25 mouse cellular contexts compared by ENCODE assay signal in genomic region chr13:41158426-41158825, GRCm38 (mm10). TPM values are rescaled to one million over a fixed set of nuclear protein-coding genes. Genes with fewer than 3 reads are reported as not detected.
DNase-seq lines count a peak whose midpoint lies in the region; ATAC-seq and TF ChIP-seq lines count a peak whose summit lies in the region.
"Had no signal": no experiment of that assay in that cellular context is flagged by ENCODE, and none has a peak within 500 bp of the region (broad histone marks: within the 10 kb centered on the region; RNA-seq: fewer than 3 reads in every experiment).

No protein-coding gene starts in this region.

- H3K27ac ChIP-seq in forebrain, embryonic 14.5 days (ENCODE audit: low read depth, low read length) = no peak overlapping the region
- no peak overlapping the region for H3K27ac ChIP-seq in forebrain, embryonic 12.5 days
- no peak overlapping the region for H3K27ac ChIP-seq in layer of hippocampus, adult 2 months
- H3K27ac ChIP-seq: limb, embryonic 15.5 days; midbrain, embryonic 13.5 days had no signal

- no peak for ATAC-seq in forebrain, embryonic 14.5 days
- ATAC-seq in forebrain, embryonic 12.5 days (ENCODE audit: low FRiP score) = no peak
- ATAC-seq in erythroid progenitor cell, adult 5-6 weeks (replicated peaks; ENCODE audit: low FRiP score, poor library complexity, severe bottlenecking) = no peak
- ATAC-seq: hindbrain, embryonic 16.5 days; midbrain, embryonic 13.5 days had no signal

- no peak overlapping the region for H3K9ac ChIP-seq in forebrain, embryonic 14.5 days (ENCODE audit: low read length)
- H3K9ac ChIP-seq in forebrain, embryonic 12.5 days = no peak overlapping the region
- H3K9ac ChIP-seq: limb, embryonic 15.5 days; midbrain, embryonic 13.5 days had no signal

- no peaks in the 10 kb centered on the region for H3K4me1 ChIP-seq in forebrain, embryonic 14.5 days (ENCODE audit: control insufficient read depth, insufficient read depth, low read length)
- no peaks in the 10 kb centered on the region for H3K4me1 ChIP-seq in forebrain, embryonic 12.5 days
- H3K4me1 ChIP-seq in E14TG2a.4 (replicated peaks; ENCODE audit: low read depth, low read length) = peaks cover 9% of the 10 kb centered on the region
- H3K4me1 ChIP-seq: limb, embryonic 15.5 days; midbrain, embryonic 13.5 days had no signal

- H3K4me2 ChIP-seq in forebrain, embryonic 14.5 days (ENCODE audit: low read length) = no peak overlapping the region
- H3K4me2 ChIP-seq in forebrain, embryonic 12.5 days = no peak overlapping the region
- H3K4me2 ChIP-seq: heart, embryonic 11.5 days; limb, embryonic 15.5 days; midbrain, embryonic 13.5 days had no signal

- no peaks in the 10 kb centered on the region for H3K27me3 ChIP-seq in forebrain, embryonic 14.5 days (replicated peaks; ENCODE audit: control insufficient read depth, insufficient read depth, low read length)
- H3K27me3 ChIP-seq in forebrain, embryonic 12.5 days = no peaks in the 10 kb centered on the region
- no peaks in the 10 kb centered on the region for H3K27me3 ChIP-seq in E14TG2a.4 (ENCODE audit: insufficient read depth, low read length)
- H3K27me3 ChIP-seq: limb, embryonic 15.5 days; midbrain, embryonic 13.5 days had no signal

- no peaks in the 10 kb centered on the region for H3K9me3 ChIP-seq in forebrain, embryonic 14.5 days (replicated peaks; ENCODE audit: control insufficient read depth, low read length)
- H3K9me3 ChIP-seq in forebrain, embryonic 12.5 days = no peaks in the 10 kb centered on the region
- no peaks in the 10 kb centered on the region for H3K9me3 ChIP-seq in E14TG2a.4 (ENCODE audit: low read length)
- H3K9me3 ChIP-seq: limb, embryonic 15.5 days; midbrain, embryonic 13.5 days had no signal

- peak; percentile 25 for DNase-seq in forebrain, embryonic 14.5 days (ENCODE audit: low spot score)
- DNase-seq in layer of hippocampus, adult 2 months (ENCODE audit: low spot score in 2 of 2) = no peak
- no peak for DNase-seq in layer of hippocampus, adult 9-11 months
- peak; percentile 19 for DNase-seq in embryo, embryonic 10.5 days (ENCODE audit: low spot score)
- DNase-seq: adrenal gland, adult 8-10 months; cerebellum, adult 11-12 months; gastrocnemius, postnatal 36 days; heart, postnatal 36 days; kidney, adult 8-10 months; layer of hippocampus, postnatal 36 days; thymus, adult 2 months had no signal

- no peak overlapping the region for H3K4me3 ChIP-seq in forebrain, embryonic 14.5 days (ENCODE audit: low read depth, low read length)
- no peak overlapping the region for H3K4me3 ChIP-seq in forebrain, embryonic 12.5 days (replicated peaks)
- H3K4me3 ChIP-seq in layer of hippocampus, adult 2 months = no peak overlapping the region
- H3K4me3 ChIP-seq in E14TG2a.4 (replicated peaks; ENCODE audit: low read length) = no peak overlapping the region
- H3K4me3 ChIP-seq: limb, embryonic 15.5 days; midbrain, embryonic 13.5 days had no signal

- no peaks in the 10 kb centered on the region for H3K36me3 ChIP-seq in forebrain, embryonic 14.5 days (ENCODE audit: control insufficient read depth, insufficient read depth, low read length)
- no peaks in the 10 kb centered on the region for H3K36me3 ChIP-seq in forebrain, embryonic 12.5 days (replicated peaks)
- no peaks in the 10 kb centered on the region for H3K36me3 ChIP-seq in E14TG2a.4 (ENCODE audit: insufficient read depth, low read length)
- H3K36me3 ChIP-seq: limb, embryonic 15.5 days; midbrain, embryonic 13.5 days had no signal

- TF ChIP-seq CTCF in layer of hippocampus, adult 2 months (conservative IDR thresholded peaks at IDR 0.05) = peak; percentile 49
- TF ChIP-seq CTCF in E14TG2a.4 (conservative IDR thresholded peaks at IDR 0.05; ENCODE audit: low read length) = peak; percentile 12; the same call in 1 of the 2 replicates

- WGBS in forebrain, embryonic 14.5 days = 72% methylated on average over 5 of the region's 5 CpGs
- 62% methylated on average over 5 of the region's 5 CpGs for WGBS in forebrain, embryonic 12.5 days

RNA-seq across cellular contexts. Expression of gene Sycp2l, which starts 44.3 kb away (rescaled TPM):
- polyA plus RNA-seq in forebrain, embryonic 14.5 days (2014; fragmentation: Nextera tagmentation; extraction: Ambion mirVana) = 0.08 TPM in 1 of 2 replicates, not detected in the other
- not detected in 2 replicates for polyA plus RNA-seq in forebrain, embryonic 12.5 days (2016; fragmentation: Nextera tagmentation; extraction: Ambion mirVana)
- total RNA-seq in layer of hippocampus, adult 2 months (2021) = not detected
- not detected in 2 replicates for total RNA-seq in erythroid progenitor cell, adult 5-6 weeks (2015; ENCODE audit: low replicate concordance)
- total RNA-seq in erythroid progenitor cell, adult 5-6 weeks (2017; ENCODE audit: low replicate concordance) = not detected in 2 replicates
- total RNA-seq: adrenal gland, adult 8-10 months; gastrocnemius, postnatal 36 days; heart, postnatal 36 days; layer of hippocampus, postnatal 36 days; MEL had no signal
- polyA plus RNA-seq: heart, embryonic 11.5 days; large intestine, adult 2 months; limb, embryonic 15.5 days; lung, embryonic 16.5 days; midbrain, embryonic 13.5 days; small intestine, adult 2 months had no signal

RNA-seq across cellular contexts. Expression of gene Gcm2, which starts 47.6 kb away (rescaled TPM):
- polyA plus RNA-seq in forebrain, embryonic 14.5 days (2014; fragmentation: Nextera tagmentation; extraction: Ambion mirVana) = not detected in 2 replicates
- not detected in 2 replicates for polyA plus RNA-seq in forebrain, embryonic 12.5 days (2016; fragmentation: Nextera tagmentation; extraction: Ambion mirVana)
- not detected for total RNA-seq in layer of hippocampus, adult 2 months (2021)
- not detected in 2 replicates for total RNA-seq in erythroid progenitor cell, adult 5-6 weeks (2015; ENCODE audit: low replicate concordance)
- not detected in 2 replicates for total RNA-seq in erythroid progenitor cell, adult 5-6 weeks (2017; ENCODE audit: low replicate concordance)
- total RNA-seq: adrenal gland, adult 8-10 months; gastrocnemius, postnatal 36 days; heart, postnatal 36 days; layer of hippocampus, postnatal 36 days; left cerebral cortex, postnatal 25 days; MEL had no signal
- polyA plus RNA-seq: frontal cortex, adult 2 months; heart, embryonic 11.5 days; hindbrain, embryonic 16.5 days; large intestine, adult 2 months; limb, embryonic 15.5 days; lung, embryonic 16.5 days; midbrain, embryonic 13.5 days; small intestine, adult 2 months; stomach, embryonic 14.5 days had no signal

Comparison
In these comparisons a context has a peak if more than half of its experiments do, and no peak if none do; other contexts are left out.
1. DNase-seq: peak in forebrain, embryonic 14.5 days (single experiment) and embryo, embryonic 10.5 days (single experiment); none in layer of hippocampus, adult 2 months (0 of 2) and layer of hippocampus, adult 9-11 months (single experiment).